Mouse (Mus musculus) MEL (cell line): ENCODE measurements around the gene 1520401A03Rik. TPM values are rescaled to one million over a fixed set of nuclear protein-coding genes. Genes with fewer than 3 reads are reported as not detected.

Experiments
- DNase-seq: peaks from one replicate; pipeline ENCODE4 v3.0.0; 2011; ENCODE audit warnings: low read depth, low spot score
- H3K27ac ChIP-seq: 2 replicates; pipeline ENCODE4 v1.5.1; 2012; ENCODE audit warnings: low read depth, mild to moderate bottlenecking, control low read depth, low read length, moderate library complexity; ENCODE audit not compliant: control insufficient read depth
- H3K27me3 ChIP-seq, 2 experiments: fragments of 150-350 bp in 1 of 2; sonication (generic) in 1 of 2; 2 replicates each; pipeline ENCODE4 v1.6.1; 2012; ENCODE audit warnings: low read length in 2 of 2, mild to moderate bottlenecking in 2 of 2, improper control_type of control experiment in 1 of 2, moderate library complexity in 1 of 2; ENCODE audit not compliant: insufficient read depth in 2 of 2, control insufficient read depth in 1 of 2
- H3K36me3 ChIP-seq, 2 experiments: 2 replicates each; pipeline ENCODE4 v1.6.1; 2012 to 2014; ENCODE audit warnings: low read length in 2 of 2, improper control_type of control experiment in 1 of 2, inconsistent platforms in 1 of 2, mild to moderate bottlenecking in 1 of 2; ENCODE audit not compliant: insufficient read depth in 2 of 2, control insufficient read depth in 1 of 2
- H3K4me1 ChIP-seq, 2 experiments: fragments of 150-350 bp in 1 of 2; sonication (generic) in 1 of 2; 2 replicates each; pipeline ENCODE4 v1.6.1; 2012; ENCODE audit warnings: low read length in 2 of 2, improper control_type of control experiment in 1 of 2, mild to moderate bottlenecking in 1 of 2; ENCODE audit not compliant: insufficient read depth in 2 of 2, control insufficient read depth in 1 of 2
- H3K4me3 ChIP-seq, 2 experiments: fragments of 150-350 bp in 1 of 2; sonication (generic) in 1 of 2; 2 replicates each; pipeline ENCODE4 v1.5.1; 2012; ENCODE audit warnings: low read depth in 2 of 2, low read length in 2 of 2, mild to moderate bottlenecking in 2 of 2, moderate library complexity in 2 of 2, control low read depth in 1 of 2, improper control_type of control experiment in 1 of 2; ENCODE audit not compliant: control insufficient read depth in 1 of 2, insufficient read depth in 1 of 2
- H3K79me2 ChIP-seq: 2 replicates; pipeline ENCODE4 v1.6.1; 2012; ENCODE audit warnings: mild to moderate bottlenecking, low read length, moderate library complexity; ENCODE audit not compliant: control insufficient read depth, poor library complexity, insufficient read depth
- H3K9ac ChIP-seq: 2 replicates; pipeline ENCODE4 v1.6.1; 2012; ENCODE audit warnings: low read depth, mild to moderate bottlenecking, control low read depth, low read length, moderate library complexity; ENCODE audit not compliant: control insufficient read depth, poor library complexity, severe bottlenecking
- H3K9me3 ChIP-seq: fragments of 150-350 bp; sonication (generic); replicated peaks from 2 replicates; pipeline ENCODE4 v1.6.1; 2012; ENCODE audit warnings: mild to moderate bottlenecking, low read length, improper control_type of control experiment, moderate library complexity; ENCODE audit not compliant: insufficient read depth
- BHLHE40 ChIP-seq: IDR thresholded peaks from 2 replicates; pipeline ENCODE4 v1.6.1; 2012; ENCODE audit warnings: low read depth, mild to moderate bottlenecking, inconsistent platforms, low read length, improper control_type of control experiment, borderline replicate concordance
- CTCF ChIP-seq, 3 experiments: IDR thresholded peaks in 2 of 3; conservative IDR thresholded peaks in 1 of 3; 2 replicates each; pipeline ENCODE4 v1.5.1; 2011 to 2012; ENCODE audit warnings: low read length in 3 of 3, low read depth in 2 of 3, mild to moderate bottlenecking in 2 of 3, improper control_type of control experiment in 1 of 3, inconsistent platforms in 1 of 3, mixed read lengths in 1 of 3, moderate library complexity in 1 of 3; ENCODE audit not compliant: control insufficient read depth in 1 of 3, insufficient read depth in 1 of 3, poor library complexity in 1 of 3, severe bottlenecking in 1 of 3
- E2F4 ChIP-seq: IDR thresholded peaks from 2 replicates; pipeline ENCODE4 v1.6.1; 2011; ENCODE audit warnings: low read depth, low read length, improper control_type of control experiment, borderline replicate concordance
- ELF1 ChIP-seq: IDR thresholded peaks from 2 replicates; pipeline ENCODE4 v1.6.1; 2014; ENCODE audit warnings: low read depth, mild to moderate bottlenecking, inconsistent platforms, low read length, improper control_type of control experiment, moderate library complexity
- HCFC1 ChIP-seq: IDR thresholded peaks from 2 replicates; pipeline ENCODE4 v1.6.1; 2012; ENCODE audit warnings: low read depth, mild to moderate bottlenecking, inconsistent platforms, low read length, improper control_type of control experiment, moderate library complexity
- JUND ChIP-seq: IDR thresholded peaks from 2 replicates; pipeline ENCODE4 v1.6.1; 2011; ENCODE audit warnings: low read depth, mild to moderate bottlenecking, improper control_type of control experiment, low read length
- MAFK ChIP-seq: IDR thresholded peaks from 2 replicates; pipeline ENCODE4 v1.6.1; 2011; ENCODE audit warnings: low read depth, mild to moderate bottlenecking, low read length, improper control_type of control experiment, borderline replicate concordance
- MAZ ChIP-seq: IDR thresholded peaks from 2 replicates; pipeline ENCODE4 v1.6.1; 2012; ENCODE audit warnings: low read depth, mild to moderate bottlenecking, inconsistent platforms, low read length, improper control_type of control experiment
- MYB ChIP-seq: IDR thresholded peaks from 2 replicates; pipeline ENCODE4 v1.6.1; 2011; ENCODE audit warnings: mild to moderate bottlenecking, low read depth, low read length, improper control_type of control experiment
- MYC ChIP-seq: IDR thresholded peaks from 2 replicates; pipeline ENCODE4 v1.6.1; 2011; ENCODE audit warnings: low read depth, mild to moderate bottlenecking, low read length, improper control_type of control experiment, moderate library complexity
- NRF1 ChIP-seq: IDR thresholded peaks from 2 replicates; pipeline ENCODE4 v1.6.1; 2014; ENCODE audit warnings: low read depth, mild to moderate bottlenecking, inconsistent platforms, low read length, improper control_type of control experiment, moderate library complexity; ENCODE audit not compliant: poor library complexity, insufficient read depth, severe bottlenecking
- POLR2A ChIP-seq, 2 experiments: IDR thresholded peaks; 2 replicates each; pipeline ENCODE4 v1.6.1; 2011 to 2012; ENCODE audit warnings: low read length in 2 of 2, mild to moderate bottlenecking in 2 of 2, control low read depth in 1 of 2, improper control_type of control experiment in 1 of 2, low read depth in 1 of 2, moderate library complexity in 1 of 2; ENCODE audit not compliant: control insufficient read depth in 1 of 2, insufficient read depth in 1 of 2, poor library complexity in 1 of 2
- SMC3 ChIP-seq: IDR thresholded peaks from 2 replicates; pipeline ENCODE4 v1.6.1; 2011; ENCODE audit warnings: low read depth, low read length, improper control_type of control experiment
- TAL1 ChIP-seq: IDR thresholded peaks from 2 replicates; pipeline ENCODE4 v1.6.1; 2012; ENCODE audit warnings: mild to moderate bottlenecking, inconsistent platforms, low read length, moderate library complexity, mixed read lengths
- TBP ChIP-seq: IDR thresholded peaks from 2 replicates; pipeline ENCODE4 v1.8.0; 2011; ENCODE audit warnings: low read depth, low read length, improper control_type of control experiment
- UBTF ChIP-seq: IDR thresholded peaks from 2 replicates; pipeline ENCODE4 v1.6.1; 2012; ENCODE audit warnings: low read depth, mild to moderate bottlenecking, inconsistent platforms, low read length, improper control_type of control experiment, moderate library complexity, borderline replicate concordance; ENCODE audit not compliant: insufficient read depth
- USF1 ChIP-seq: IDR thresholded peaks from 2 replicates; pipeline ENCODE4 v1.6.1; 2014; ENCODE audit warnings: low read depth, mild to moderate bottlenecking, inconsistent platforms, low read length, improper control_type of control experiment, moderate library complexity
- ZC3H11A ChIP-seq: IDR thresholded peaks from 2 replicates; pipeline ENCODE4 v1.6.1; 2012; ENCODE audit warnings: low read depth, mild to moderate bottlenecking, inconsistent platforms, low read length, improper control_type of control experiment
- polyA plus RNA-seq, 2 experiments: library from polyadenylated mRNA; stranded (reverse) in 1 of 2; unstranded in 1 of 2; fragments of >175 nt in 1 of 2; fragments of >200 nt in 1 of 2; gene quantifications; 2 replicates each; pipeline versions ENCODE4 v1.2.1 to v1.2.4; 2012; ENCODE audit warnings: low replicate concordance in 2 of 2, low read depth in 1 of 2; ENCODE audit not compliant: insufficient read length in 2 of 2, insufficient read depth in 1 of 2, missing spikeins in 1 of 2
- total RNA-seq: library from RNA; depleted of rRNA; stranded (reverse); fragments of 300-350 nt; gene quantifications from 2 replicates; pipeline ENCODE4 v1.2.3, GENCODE M21; 2012

The 1520401A03Rik gene
- total and polyA plus RNA-seq, 3 experiments: not detected

DNA sequence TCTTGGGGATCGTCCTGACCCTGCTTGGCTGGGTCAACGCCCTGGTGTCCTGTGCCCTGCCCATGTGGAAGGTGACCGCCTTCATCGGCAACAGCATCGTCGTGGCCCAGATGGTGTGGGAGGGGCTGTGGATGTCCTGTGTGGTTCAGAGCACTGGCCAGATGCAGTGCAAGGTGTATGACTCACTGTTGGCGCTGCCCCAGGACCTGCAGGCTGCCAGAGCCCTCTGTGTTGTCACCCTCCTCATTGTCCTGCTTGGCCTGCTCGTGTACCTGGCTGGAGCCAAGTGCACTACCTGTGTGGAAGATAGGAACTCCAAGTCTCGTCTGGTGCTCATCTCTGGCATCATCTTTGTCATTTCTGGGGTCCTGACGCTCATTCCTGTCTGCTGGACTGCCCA is 41.5 kb downstream of the 1520401A03Rik start:
- no peak for TF ChIP-seq BHLHE40
- no peak for TF ChIP-seq UBTF
- TF ChIP-seq SMC3: no peak
- TF ChIP-seq CTCF (IDR thresholded peaks at IDR 0.05 in 2 of 3, conservative IDR thresholded peaks at IDR 0.05 in 1 of 3; ENCODE audit: control insufficient read depth in 1 of 3, insufficient read depth in 1 of 3, low read depth in 2 of 3, low read length in 3 of 3, poor library complexity in 1 of 3, severe bottlenecking in 1 of 3): no peak
- no peak for TF ChIP-seq ELF1
- TF ChIP-seq ZC3H11A: no peak
- no peak for TF ChIP-seq USF1
- no peak for TF ChIP-seq JUND
- no peak for TF ChIP-seq TBP
- TF ChIP-seq MYB: no peak
- TF ChIP-seq NRF1: no peak
- no peak for TF ChIP-seq TAL1
- TF ChIP-seq HCFC1: no peak
- no peak for TF ChIP-seq MAZ
- TF ChIP-seq E2F4: no peak
- Histone ChIP-seq H3K36me3 (peaks cover 0 to 14% of the 10 kb centered on the region in 2 experiments; a peak in 2 of 4 replicates), H3K27ac (no peak overlapping the region), H3K9ac (no peak overlapping the region), H3K4me3 (no peak overlapping the region), H3K9me3 (no peaks in the 10 kb centered on the region), H3K4me1 (peaks cover 0 to 19% of the 10 kb centered on the region in 2 experiments; a peak in 3 of 4 replicates), H3K27me3 (no peaks in the 10 kb centered on the region), H3K79me2 (peaks cover 9% of the 10 kb centered on the region)
- peak; percentile 20 for DNase-seq

DNA sequence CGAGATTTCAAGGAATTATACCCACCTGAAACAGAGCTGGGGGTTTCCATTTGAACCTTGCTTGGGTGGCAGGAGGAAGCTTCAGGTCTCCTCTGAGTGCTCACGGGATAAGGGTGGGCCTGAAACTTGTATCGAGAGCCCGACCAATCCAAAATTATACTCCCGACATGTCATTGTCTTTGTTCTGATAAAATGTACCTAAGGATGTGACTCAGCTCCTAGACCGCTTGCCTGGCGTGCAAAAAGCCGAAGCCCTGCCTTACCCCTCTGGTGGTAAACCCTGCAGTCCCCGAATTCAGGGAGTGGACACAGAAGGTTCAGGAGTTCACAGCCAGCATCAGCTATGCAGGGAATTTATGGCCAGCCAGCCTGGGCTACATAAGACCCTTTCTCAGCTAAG is 42.2 kb downstream of the 1520401A03Rik start:
- TF ChIP-seq POLR2A (IDR thresholded peaks at IDR 0.05; ENCODE audit: control insufficient read depth in 1 of 2, insufficient read depth in 1 of 2, low read depth in 1 of 2, low read length in 2 of 2, poor library complexity in 1 of 2): no peak
- no peak for TF ChIP-seq MAFK
- TF ChIP-seq ELF1: no peak
- no peak for TF ChIP-seq MYC
- peak; percentile 28; the same call in 1 of the 2 replicates for TF ChIP-seq BHLHE40
- TF ChIP-seq, all 39 proteins: peak for 1
- H3K79me2 ChIP-seq: peaks cover 9% of the 10 kb centered on the region
- H3K36me3 ChIP-seq: peaks cover 0 to 15% of the 10 kb centered on the region in 2 experiments; a peak in 2 of 4 replicates
- H3K4me3 ChIP-seq: peak overlapping the region in 1 of 2 experiments; percentile 7; a peak in 1 of 4 replicates
- H3K9ac ChIP-seq: peak overlapping the region; percentile 31
- no peaks in the 10 kb centered on the region for H3K27me3 ChIP-seq
- no peaks in the 10 kb centered on the region for H3K9me3 ChIP-seq
- peaks cover 0 to 22% of the 10 kb centered on the region in 2 experiments; a peak in 3 of 4 replicates for H3K4me1 ChIP-seq
- H3K27ac ChIP-seq: no peak overlapping the region
- peak; percentile 62 for DNase-seq
